Mouse (Mus musculus) kidney, embryonic 15.5 days (tissue): ENCODE measurements at regions not wholly inside any gene's neighbourhood (a gene's known extent, or its start where the extent isn't known, plus 50 kb on each side); places are given as distances from the start of the nearest gene placed in this dataset.

Experiments
- ATAC-seq: fragments of 200-750 bp; cut with Nextera tagmentation; replicated peaks from 2 replicates; pipeline ENCODE4 v1.8.0; 2017; ENCODE audit warnings: moderate TSS enrichment; ENCODE audit not compliant: low FRiP score
- H3K27ac ChIP-seq: fragments of 300-500 bp; sonication (generic); 2 replicates; pipeline ENCODE4 v1.5.1; 2015; ENCODE audit warnings: mild to moderate bottlenecking, inconsistent platforms
- H3K27me3 ChIP-seq: fragments of 300-500 bp; sonication (generic); 2 replicates; pipeline ENCODE4 v1.6.1; 2015; ENCODE audit warnings: inconsistent platforms
- H3K36me3 ChIP-seq: fragments of 300-500 bp; sonication (generic); 2 replicates; pipeline ENCODE4 v1.6.1; 2015; ENCODE audit warnings: inconsistent platforms
- H3K4me1 ChIP-seq: fragments of 300-500 bp; sonication (generic); 2 replicates; pipeline ENCODE4 v1.6.1; 2015; ENCODE audit warnings: inconsistent platforms
- H3K4me2 ChIP-seq: fragments of 300-500 bp; sonication (generic); 2 replicates; pipeline ENCODE4 v1.6.1; 2015; ENCODE audit warnings: moderate library complexity, mild to moderate bottlenecking, inconsistent platforms
- H3K4me3 ChIP-seq: fragments of 300-500 bp; sonication (generic); replicated peaks from 2 replicates; pipeline ENCODE4 v1.5.1; 2015; ENCODE audit warnings: mild to moderate bottlenecking, inconsistent platforms
- H3K9ac ChIP-seq: fragments of 300-500 bp; sonication (generic); 2 replicates; pipeline ENCODE4 v1.6.1; 2015; ENCODE audit warnings: mild to moderate bottlenecking, inconsistent platforms
- H3K9me3 ChIP-seq: fragments of 300-500 bp; sonication (generic); replicated peaks from 2 replicates; pipeline ENCODE4 v1.6.1; 2016; ENCODE audit warnings: inconsistent platforms
- WGBS: fragments of 180-500 bp; shearing (Covaris S2); methylation state at CpG from one replicate; pipeline ENCODE4 v1.1.7; 2015; ENCODE audit warnings: mixed read lengths; 5-methylcytosine and 5-hydroxymethylcytosine counted together

- no peaks in the 10 kb centered on the region for H3K27me3 ChIP-seq
- H3K27ac ChIP-seq = no peak overlapping the region
- H3K9me3 ChIP-seq = no peaks in the 10 kb centered on the region
- peaks cover 5% of the 10 kb centered on the region; the same call in 1 of the 2 replicates for H3K4me1 ChIP-seq
- H3K4me3 ChIP-seq = no peak overlapping the region
- no peak overlapping the region for H3K9ac ChIP-seq
- 52% methylated on average over 2 of the region's 2 CpGs for WGBS
- H3K4me2 ChIP-seq = no peak overlapping the region
- no peak for ATAC-seq
- H3K36me3 ChIP-seq = no peaks in the 10 kb centered on the region
Observed at GRCm38 (mm10) chr14:99709764-99710163, 411.3 kb downstream of the Klf5 start.

GRCm38 (mm10) chr14:99710656-99711177, 412.2 kb downstream of the Klf5 start:
- Histone ChIP-seq H3K4me2 (no peak overlapping the region), H3K9ac (no peak overlapping the region), H3K4me3 (no peak overlapping the region), H3K9me3 (no peaks in the 10 kb centered on the region), H3K27ac (no peak overlapping the region), H3K36me3 (no peaks in the 10 kb centered on the region), H3K4me1 (peaks cover 5% of the 10 kb centered on the region; the same call in 1 of the 2 replicates), H3K27me3 (no peaks in the 10 kb centered on the region)
- 78% methylated on average over 12 of the region's 12 CpGs for WGBS
- ATAC-seq = no peak

GRCm38 (mm10) chr14:99712624-99713023, 414.1 kb downstream of the Klf5 start:
- H3K4me2 ChIP-seq = no peak overlapping the region
- no peak overlapping the region for H3K9ac ChIP-seq
- 67% methylated on average over 7 of the region's 7 CpGs for WGBS
- peaks cover 5% of the 10 kb centered on the region; the same call in 1 of the 2 replicates for H3K4me1 ChIP-seq
- no peak overlapping the region for H3K4me3 ChIP-seq
- no peaks in the 10 kb centered on the region for H3K9me3 ChIP-seq
- no peaks in the 10 kb centered on the region for H3K27me3 ChIP-seq
- H3K36me3 ChIP-seq = no peaks in the 10 kb centered on the region
- no peak overlapping the region for H3K27ac ChIP-seq
- no peak for ATAC-seq

- Histone ChIP-seq H3K27ac (no peak overlapping the region), H3K9ac (no peak overlapping the region), H3K4me3 (no peak overlapping the region), H3K4me2 (no peak overlapping the region), H3K4me1 (peaks cover 5% of the 10 kb centered on the region; the same call in 1 of the 2 replicates), H3K36me3 (no peaks in the 10 kb centered on the region), H3K27me3 (no peaks in the 10 kb centered on the region), H3K9me3 (no peaks in the 10 kb centered on the region)
- WGBS = 76% methylated on average over 8 of the region's 8 CpGs
- ATAC-seq = no peak
Observed at GRCm38 (mm10) chr14:99713069-99713830, 414.8 kb downstream of the Klf5 start.

GRCm38 (mm10) chr14:99733474-99734199, 435.1 kb downstream of the Klf5 start:
- H3K9ac ChIP-seq = no peak overlapping the region
- no peak overlapping the region for H3K27ac ChIP-seq
- no peak overlapping the region for H3K4me2 ChIP-seq
- 87% methylated on average over 7 of the region's 7 CpGs for WGBS
- no peaks in the 10 kb centered on the region for H3K4me1 ChIP-seq
- H3K27me3 ChIP-seq = no peaks in the 10 kb centered on the region
- no peak for ATAC-seq
- H3K9me3 ChIP-seq = no peaks in the 10 kb centered on the region
- no peak overlapping the region for H3K4me3 ChIP-seq
- no peaks in the 10 kb centered on the region for H3K36me3 ChIP-seq

GRCm38 (mm10) chr14:99734200-99734567, 435.7 kb downstream of the Klf5 start:
- H3K4me3 ChIP-seq = no peak overlapping the region
- H3K36me3 ChIP-seq = no peaks in the 10 kb centered on the region
- H3K4me1 ChIP-seq = no peaks in the 10 kb centered on the region
- no peaks in the 10 kb centered on the region for H3K27me3 ChIP-seq
- no peak overlapping the region for H3K27ac ChIP-seq
- H3K9ac ChIP-seq = no peak overlapping the region
- no peak overlapping the region for H3K4me2 ChIP-seq
- ATAC-seq = no peak
- H3K9me3 ChIP-seq = no peaks in the 10 kb centered on the region
- 92% methylated on average over 7 of the region's 7 CpGs for WGBS

- Histone ChIP-seq H3K9ac (no peak overlapping the region), H3K27ac (no peak overlapping the region), H3K4me1 (no peaks in the 10 kb centered on the region), H3K27me3 (no peaks in the 10 kb centered on the region), H3K36me3 (no peaks in the 10 kb centered on the region), H3K4me3 (no peak overlapping the region), H3K9me3 (no peaks in the 10 kb centered on the region), H3K4me2 (no peak overlapping the region)
- ATAC-seq = no peak
- WGBS = 80% methylated on average over 17 of the region's 17 CpGs
Observed at GRCm38 (mm10) chr14:99743625-99744297, 445.3 kb downstream of the Klf5 start.

GRCm38 (mm10) chr14:99745209-99745608, 446.7 kb downstream of the Klf5 start:
- Histone ChIP-seq H3K27me3 (no peaks in the 10 kb centered on the region), H3K27ac (no peak overlapping the region), H3K9ac (no peak overlapping the region), H3K4me2 (no peak overlapping the region), H3K4me1 (no peaks in the 10 kb centered on the region), H3K36me3 (no peaks in the 10 kb centered on the region), H3K4me3 (no peak overlapping the region), H3K9me3 (no peaks in the 10 kb centered on the region)
- 71% methylated on average over 7 of the region's 7 CpGs for WGBS
- no peak for ATAC-seq

- ATAC-seq = 0 out of 2 replicates have a peak, but pooled peaks have one; percentile 22
- H3K36me3 ChIP-seq = no peaks in the 10 kb centered on the region
- no peak overlapping the region for H3K4me3 ChIP-seq
- no peaks in the 10 kb centered on the region for H3K4me1 ChIP-seq
- no peak overlapping the region for H3K9ac ChIP-seq
- no peak overlapping the region for H3K27ac ChIP-seq
- H3K4me2 ChIP-seq = no peak overlapping the region
- no peaks in the 10 kb centered on the region for H3K9me3 ChIP-seq
- no peaks in the 10 kb centered on the region for H3K27me3 ChIP-seq
- 66% methylated on average over 17 of the region's 17 CpGs for WGBS
Observed at GRCm38 (mm10) chr14:99748166-99748565, 449.7 kb downstream of the Klf5 start.

- Histone ChIP-seq H3K27ac (no peak overlapping the region), H3K9me3 (no peaks in the 10 kb centered on the region)
- 70% methylated on average over 12 of the region's 12 CpGs for WGBS
Observed at GRCm38 (mm10) chr14:99749308-99750305, 451.1 kb downstream of the Klf5 start.

GRCm38 (mm10) chr14:99758045-99758444, 459.6 kb downstream of the Klf5 start:
- no peak; the same call in 1 of the 2 replicates for ATAC-seq
- Histone ChIP-seq H3K27me3 (no peaks in the 10 kb centered on the region), H3K27ac (no peak overlapping the region), H3K36me3 (no peaks in the 10 kb centered on the region), H3K9ac (no peak overlapping the region), H3K9me3 (no peaks in the 10 kb centered on the region), H3K4me3 (no peak overlapping the region), H3K4me2 (peak overlapping the region; percentile 8; the same call in 1 of the 2 replicates), H3K4me1 (peaks cover 15% of the 10 kb centered on the region)
- 19% methylated on average over 5 of the region's 5 CpGs for WGBS

More at GRCm38 (mm10) chr14:99749308-99750305, 451.1 kb downstream of the Klf5 start:
- no peak for ATAC-seq
- Histone ChIP-seq H3K4me2 (no peak overlapping the region), H3K27me3 (no peaks in the 10 kb centered on the region), H3K9ac (no peak overlapping the region), H3K36me3 (no peaks in the 10 kb centered on the region), H3K4me1 (no peaks in the 10 kb centered on the region), H3K4me3 (no peak overlapping the region)
